Mouse (Mus musculus): ENCODE measurements around the gene Cdcp2. TPM values are rescaled to one million over a fixed set of nuclear protein-coding genes. Genes with fewer than 3 reads are reported as not detected.

The Cdcp2 gene
- polyA plus RNA-seq, 1 experiment from 2014 or later = 0.24 TPM

- H3K4me3 ChIP-seq (ENCODE audit: low read length) = no peak overlapping the region
- H3K4me2 ChIP-seq (replicated peaks; ENCODE audit: low read depth, low read length) = no peak overlapping the region
- no peak for ATAC-seq (ENCODE audit: low FRiP score, low TSS enrichment)
- WGBS = 90% methylated on average over 8 of the region's 8 CpGs
- peaks cover 21% of the 10 kb centered on the region for H3K4me1 ChIP-seq (ENCODE audit: insufficient read depth, low read length)
- H3K9me3 ChIP-seq (ENCODE audit: low read length) = no peaks in the 10 kb centered on the region
- no peaks in the 10 kb centered on the region for H3K27me3 ChIP-seq (ENCODE audit: insufficient read depth, low read length)
- no peak overlapping the region for H3K27ac ChIP-seq (ENCODE audit: low read length)
- no peak overlapping the region for H3K9ac ChIP-seq (replicated peaks; ENCODE audit: low read length)
- H3K36me3 ChIP-seq (ENCODE audit: insufficient read depth, low read length) = peaks cover 20% of the 10 kb centered on the region
Measured at GRCm38 (mm10) chr4:107143511-107143910, 46.8 kb downstream of the Cdcp2 start.

GRCm38 (mm10) chr4:107150991-107151390, 54.3 kb downstream of the Cdcp2 start:
- Histone ChIP-seq H3K9me3 (ENCODE audit: low read length) (no peaks in the 10 kb centered on the region), H3K36me3 (ENCODE audit: insufficient read depth, low read length) (peaks cover 17% of the 10 kb centered on the region), H3K9ac (replicated peaks; ENCODE audit: low read length) (no peak overlapping the region), H3K4me1 (ENCODE audit: insufficient read depth, low read length) (no peaks in the 10 kb centered on the region), H3K27me3 (ENCODE audit: insufficient read depth, low read length) (no peaks in the 10 kb centered on the region), H3K27ac (ENCODE audit: low read length) (no peak overlapping the region), H3K4me3 (ENCODE audit: low read length) (no peak overlapping the region), H3K4me2 (replicated peaks; ENCODE audit: low read depth, low read length) (no peak overlapping the region)
- ATAC-seq (ENCODE audit: low FRiP score, low TSS enrichment) = no peak
- 82% methylated on average over 6 of the region's 6 CpGs for WGBS

GRCm38 (mm10) chr4:107152571-107152970, 55.9 kb downstream of the Cdcp2 start:
- no peaks in the 10 kb centered on the region for H3K27me3 ChIP-seq (ENCODE audit: insufficient read depth, low read length)
- no peaks in the 10 kb centered on the region for H3K9me3 ChIP-seq (ENCODE audit: low read length)
- peaks cover 10% of the 10 kb centered on the region for H3K4me1 ChIP-seq (ENCODE audit: insufficient read depth, low read length)
- no peak for ATAC-seq (ENCODE audit: low FRiP score, low TSS enrichment)
- H3K4me2 ChIP-seq (replicated peaks; ENCODE audit: low read depth, low read length) = no peak overlapping the region
- no peak overlapping the region for H3K9ac ChIP-seq (replicated peaks; ENCODE audit: low read length)
- peaks cover 7% of the 10 kb centered on the region for H3K36me3 ChIP-seq (ENCODE audit: insufficient read depth, low read length)
- no peak overlapping the region for H3K27ac ChIP-seq (ENCODE audit: low read length)
- H3K4me3 ChIP-seq (ENCODE audit: low read length) = no peak overlapping the region
- WGBS = 83% methylated on average over 8 of the region's 8 CpGs

- 0 out of 2 replicates have a peak, but pooled peaks cover 4% of the 10 kb centered on the region for H3K36me3 ChIP-seq (ENCODE audit: insufficient read depth, low read length)
- no peaks in the 10 kb centered on the region for H3K9me3 ChIP-seq (ENCODE audit: low read length)
- 30% methylated on average over 4 of the region's 4 CpGs for WGBS
- no peak overlapping the region for H3K4me3 ChIP-seq (ENCODE audit: low read length)
- peak overlapping the region; percentile 45 for H3K27ac ChIP-seq (ENCODE audit: low read length)
- no peak overlapping the region for H3K4me2 ChIP-seq (replicated peaks; ENCODE audit: low read depth, low read length)
- no peaks in the 10 kb centered on the region for H3K27me3 ChIP-seq (ENCODE audit: insufficient read depth, low read length)
- H3K4me1 ChIP-seq (ENCODE audit: insufficient read depth, low read length) = peaks cover 23% of the 10 kb centered on the region
- H3K9ac ChIP-seq (replicated peaks; ENCODE audit: low read length) = no peak overlapping the region
- peak; percentile 62 for ATAC-seq (ENCODE audit: low FRiP score, low TSS enrichment)
Measured at GRCm38 (mm10) chr4:107156983-107157401, 60.3 kb downstream of the Cdcp2 start.

DNA sequence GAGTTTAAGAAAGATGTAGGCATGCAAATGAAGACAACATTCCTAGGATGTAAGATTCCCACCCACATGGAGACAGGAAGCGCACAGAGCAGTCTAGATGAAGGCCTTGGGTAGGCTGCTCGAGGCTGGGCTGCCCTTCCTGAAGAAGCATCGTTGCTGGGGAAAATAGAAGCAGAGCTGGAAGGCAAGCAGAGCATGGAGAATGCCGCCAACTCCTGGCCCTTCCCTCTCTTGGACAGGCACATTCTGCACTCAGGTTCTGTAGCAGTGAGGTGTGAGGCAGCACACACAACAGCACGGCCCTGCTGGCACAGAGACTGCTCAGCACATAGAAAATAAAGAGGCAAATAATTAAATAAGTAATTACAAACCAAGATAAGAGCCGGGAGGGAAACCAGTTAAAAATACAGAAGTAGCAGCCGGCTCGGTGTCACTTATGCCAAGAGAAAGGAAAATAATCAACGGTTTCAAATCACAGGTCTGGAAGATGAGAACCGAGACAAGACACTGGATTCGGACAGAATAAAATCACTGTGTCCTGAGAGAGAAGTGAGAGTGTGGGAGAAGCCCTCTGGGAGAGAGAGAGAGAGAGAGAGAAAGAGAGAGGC, 62.6 kb downstream of the Cdcp2 start:
- no peaks in the 10 kb centered on the region for H3K9me3 ChIP-seq (ENCODE audit: low read length)
- H3K9ac ChIP-seq (replicated peaks; ENCODE audit: low read length) = no peak overlapping the region
- 59% methylated on average over 11 of the region's 11 CpGs for WGBS
- H3K36me3 ChIP-seq (ENCODE audit: insufficient read depth, low read length) = 0 out of 2 replicates have a peak, but pooled peaks cover 4% of the 10 kb centered on the region
- no peak overlapping the region for H3K27ac ChIP-seq (ENCODE audit: low read length)
- peaks cover 24% of the 10 kb centered on the region for H3K4me1 ChIP-seq (ENCODE audit: insufficient read depth, low read length)
- no peak overlapping the region for H3K4me2 ChIP-seq (replicated peaks; ENCODE audit: low read depth, low read length)
- no peaks in the 10 kb centered on the region for H3K27me3 ChIP-seq (ENCODE audit: insufficient read depth, low read length)
- no peak overlapping the region for H3K4me3 ChIP-seq (ENCODE audit: low read length)
- no peak for ATAC-seq (ENCODE audit: low FRiP score, low TSS enrichment)

DNA sequence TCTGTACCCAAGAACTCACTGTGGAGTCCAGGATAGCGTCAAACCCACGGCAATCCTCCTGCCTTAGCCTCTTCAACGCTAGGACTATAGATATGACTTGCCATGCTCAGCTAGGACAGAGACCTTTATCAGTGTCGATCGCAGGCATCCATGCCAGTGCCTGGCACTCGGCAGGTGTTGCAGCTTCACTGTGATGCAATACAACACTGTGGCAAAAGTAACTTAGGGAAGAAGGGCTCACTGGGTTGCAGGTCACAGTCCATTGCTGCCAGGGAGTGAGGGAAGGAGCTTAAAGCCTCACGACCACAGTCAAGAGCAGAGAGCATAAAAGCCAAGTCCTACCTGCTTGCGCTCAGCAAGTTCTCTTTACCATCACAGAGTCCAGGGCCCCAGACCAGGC, 63.5 kb downstream of the Cdcp2 start:
- no peak overlapping the region for H3K27ac ChIP-seq (ENCODE audit: low read length)
- peaks cover 26% of the 10 kb centered on the region for H3K4me1 ChIP-seq (ENCODE audit: insufficient read depth, low read length)
- no peak overlapping the region for H3K9ac ChIP-seq (replicated peaks; ENCODE audit: low read length)
- H3K36me3 ChIP-seq (ENCODE audit: insufficient read depth, low read length) = peaks cover 9% of the 10 kb centered on the region
- H3K4me2 ChIP-seq (replicated peaks; ENCODE audit: low read depth, low read length) = no peak overlapping the region
- ATAC-seq (ENCODE audit: low FRiP score, low TSS enrichment) = no peak
- H3K4me3 ChIP-seq (ENCODE audit: low read length) = no peak overlapping the region
- 76% methylated on average over 8 of the region's 8 CpGs for WGBS
- H3K27me3 ChIP-seq (ENCODE audit: insufficient read depth, low read length) = no peaks in the 10 kb centered on the region
- H3K9me3 ChIP-seq (ENCODE audit: low read length) = no peaks in the 10 kb centered on the region

Other genes with a start within 250 kb of the Cdcp2 start
- gene Ssbp3, start 186.2 kb upstream of the Cdcp2 start, polyA plus RNA-seq (2015; fragmentation: Nextera tagmentation; extraction: Ambion mirVana) = 66.4 and 79.4 TPM in 2 replicates
- gene Mrpl37, start 30.0 kb upstream of the Cdcp2 start, polyA plus RNA-seq (2015; fragmentation: Nextera tagmentation; extraction: Ambion mirVana) = 120 and 121 TPM in 2 replicates
- gene Cyb5rl, start 29.9 kb upstream of the Cdcp2 start, polyA plus RNA-seq (2015; fragmentation: Nextera tagmentation; extraction: Ambion mirVana) = 13.4 and 14.4 TPM in 2 replicates
- gene Tmem59, start 81.5 kb downstream of the Cdcp2 start, polyA plus RNA-seq (2015; fragmentation: Nextera tagmentation; extraction: Ambion mirVana) = 523 and 557 TPM in 2 replicates
- 22.1 and 29.7 TPM in 2 replicates for gene Tceanc2, start 82.2 kb downstream of the Cdcp2 start, polyA plus RNA-seq (2015; fragmentation: Nextera tagmentation; extraction: Ambion mirVana)
- not detected in 2 replicates for gene Ldlrad1, start 112.3 kb downstream of the Cdcp2 start, polyA plus RNA-seq (2015; fragmentation: Nextera tagmentation; extraction: Ambion mirVana)
- gene Lrrc42, start 156.6 kb downstream of the Cdcp2 start, polyA plus RNA-seq (2015; fragmentation: Nextera tagmentation; extraction: Ambion mirVana) = 96.2 and 108 TPM in 2 replicates
- 32.8 and 34.1 TPM in 2 replicates for gene Hspb11, start 156.7 kb downstream of the Cdcp2 start, polyA plus RNA-seq (2015; fragmentation: Nextera tagmentation; extraction: Ambion mirVana)
- gene Dio1, start 210.3 kb downstream of the Cdcp2 start, polyA plus RNA-seq (2015; fragmentation: Nextera tagmentation; extraction: Ambion mirVana) = 0.47 and 0.68 TPM in 2 replicates
- gene Yipf1, start 217.5 kb downstream of the Cdcp2 start, polyA plus RNA-seq (2015; fragmentation: Nextera tagmentation; extraction: Ambion mirVana) = 54.7 and 57.3 TPM in 2 replicates